In the genomic region with DNA sequence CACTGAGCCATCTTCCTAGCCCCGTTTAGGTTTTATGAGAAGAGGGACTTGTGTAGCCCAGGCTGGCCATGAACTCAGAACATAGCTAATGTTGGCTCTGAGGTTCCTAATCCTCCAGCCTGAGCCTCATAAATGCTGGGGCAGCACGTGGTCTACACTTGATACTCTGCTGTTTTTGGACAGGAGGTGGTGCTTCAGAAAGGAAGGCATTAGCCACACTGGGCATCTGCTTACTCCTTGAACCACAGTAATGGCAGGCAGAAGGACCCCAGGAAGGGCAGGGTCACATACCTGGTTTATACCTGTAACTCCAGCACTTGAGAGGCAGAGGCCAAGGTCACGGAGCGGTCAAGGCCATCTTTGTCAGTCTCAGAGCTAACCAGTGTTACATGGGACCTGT, we compare ENCODE assay signal across 17 mouse cellular contexts. TPM values are rescaled to one million over a fixed set of nuclear protein-coding genes. Genes with fewer than 3 reads are reported as not detected.
A peak's percentile ranks its signal among the peaks of the same experiment; 100 is the strongest.
DNase-seq lines count a peak whose midpoint lies in the region; ATAC-seq and TF ChIP-seq lines count a peak whose summit lies in the region.
"Had no signal": no experiment of that assay in that cellular context is flagged by ENCODE, and none has a peak within 500 bp of the region (broad histone marks: within the 10 kb centered on the region; RNA-seq: fewer than 3 reads in every experiment).

No protein-coding gene starts in this region.

- no peak for ATAC-seq in heart, embryonic 11.5 days (replicated peaks; ENCODE audit: insufficient number of reproducible peaks, low FRiP score, low TSS enrichment)
- ATAC-seq in kidney, embryonic 14.5 days (ENCODE audit: low FRiP score, low TSS enrichment), result peak; percentile 29; the same call in 1 of the 2 replicates
- ATAC-seq in limb, embryonic 12.5 days (ENCODE audit: insufficient number of reproducible peaks, insufficient read depth, low FRiP score, low TSS enrichment, low read depth), result peak; percentile 64
- no peak for ATAC-seq in megakaryocyte progenitor cell, adult 5-6 weeks (replicated peaks; ENCODE audit: poor library complexity)
- ATAC-seq in erythroid progenitor cell, adult 5-6 weeks (replicated peaks; ENCODE audit: low FRiP score, poor library complexity, severe bottlenecking), result no peak
- ATAC-seq: midbrain, embryonic 13.5 days had no signal

- peak overlapping the region; percentile 52 for H3K4me2 ChIP-seq in heart, embryonic 11.5 days
- H3K4me2 ChIP-seq in kidney, embryonic 14.5 days (replicated peaks; ENCODE audit: low read depth, low read length), result no peak overlapping the region
- H3K4me2 ChIP-seq in limb, embryonic 12.5 days, result 0 out of 2 replicates have a peak overlapping the region, but pooled peaks have one; percentile 24
- H3K4me2 ChIP-seq: midbrain, embryonic 13.5 days had no signal

- no peak for DNase-seq in heart, postnatal 25 days (ENCODE audit: low spot score)
- no peak for DNase-seq in kidney, postnatal 4 days
- DNase-seq: adrenal gland, adult 2 months; cerebellum, adult 9-10 months; heart, adult 2 months; heart, postnatal 36 days; lung, postnatal 10 days; thymus, adult 18-20 months had no signal

- TF ChIP-seq POLR2A in ES-Bruce4 (IDR thresholded peaks at IDR 0.05; ENCODE audit: insufficient read depth, low read length), result no peak

- H3K9me3 ChIP-seq in heart, embryonic 11.5 days (replicated peaks; ENCODE audit: control insufficient read depth, low read length), result no peaks in the 10 kb centered on the region; the same call in 1 of the 2 replicates
- H3K9me3 ChIP-seq in kidney, embryonic 14.5 days (ENCODE audit: control insufficient read depth, low read length), result no peaks in the 10 kb centered on the region
- H3K9me3 ChIP-seq in ES-Bruce4 (replicated peaks; ENCODE audit: control insufficient read depth, insufficient read depth, low read length, poor library complexity, severe bottlenecking), result no peaks in the 10 kb centered on the region
- peaks cover 2% of the 10 kb centered on the region; the same call in 1 of the 2 replicates for H3K9me3 ChIP-seq in limb, embryonic 12.5 days
- H3K9me3 ChIP-seq: midbrain, embryonic 13.5 days had no signal

- no peak for TF ChIP-seq EP300 in ES-Bruce4 (IDR thresholded peaks at IDR 0.05; ENCODE audit: insufficient read depth, low read depth, low read length)

- intact Hi-C loops in heart, postnatal 25 days (cut with DNase I), result no loop called here

- no peak for TF ChIP-seq CTCF in ES-Bruce4 (IDR thresholded peaks at IDR 0.05; ENCODE audit: low read depth, low read length)

- H3K9ac ChIP-seq in heart, embryonic 11.5 days (ENCODE audit: low read depth, low read length), result no peak overlapping the region
- H3K9ac ChIP-seq in kidney, embryonic 14.5 days (ENCODE audit: low read depth, low read length), result no peak overlapping the region
- H3K9ac ChIP-seq in ES-Bruce4 (ENCODE audit: low read depth, poor library complexity, severe bottlenecking), result peak overlapping the region; percentile 49
- no peak overlapping the region for H3K9ac ChIP-seq in limb, embryonic 12.5 days (replicated peaks)
- H3K9ac ChIP-seq: liver, embryonic 14.5 days; midbrain, embryonic 13.5 days had no signal

- H3K27ac ChIP-seq in heart, embryonic 11.5 days (ENCODE audit: low read depth, low read length), result no peak overlapping the region
- peak overlapping the region; percentile 84; the same call in 1 of the 2 replicates for H3K27ac ChIP-seq in kidney, embryonic 14.5 days (ENCODE audit: low read depth, low read length)
- H3K27ac ChIP-seq in ES-Bruce4 (ENCODE audit: insufficient read depth, low read length), result peak overlapping the region; percentile 11; the same call in 1 of the 2 replicates
- peak overlapping the region; percentile 98 for H3K27ac ChIP-seq in limb, embryonic 12.5 days
- H3K27ac ChIP-seq: liver, embryonic 14.5 days had no signal

- H3K36me3 ChIP-seq in heart, embryonic 11.5 days (ENCODE audit: control insufficient read depth, insufficient read depth, low read length), result no peaks in the 10 kb centered on the region
- H3K36me3 ChIP-seq in kidney, embryonic 14.5 days (ENCODE audit: control insufficient read depth, insufficient read depth, low read length), result no peaks in the 10 kb centered on the region
- H3K36me3 ChIP-seq in ES-Bruce4 (ENCODE audit: control insufficient read depth, insufficient read depth, low read length, poor library complexity, severe bottlenecking), result no peaks in the 10 kb centered on the region
- no peaks in the 10 kb centered on the region for H3K36me3 ChIP-seq in limb, embryonic 12.5 days
- H3K36me3 ChIP-seq: midbrain, embryonic 13.5 days had no signal

- no peaks in the 10 kb centered on the region; the same call in 1 of the 2 replicates for H3K4me1 ChIP-seq in heart, embryonic 11.5 days (ENCODE audit: control insufficient read depth, insufficient read depth, low read length)
- H3K4me1 ChIP-seq in kidney, embryonic 14.5 days (ENCODE audit: control insufficient read depth, insufficient read depth, low read length), result peaks cover 19% of the 10 kb centered on the region; the same call in 1 of the 2 replicates
- H3K4me1 ChIP-seq in ES-Bruce4 (ENCODE audit: control insufficient read depth, insufficient read depth, low read length), result no peaks in the 10 kb centered on the region
- peaks cover 32% of the 10 kb centered on the region for H3K4me1 ChIP-seq in limb, embryonic 12.5 days (replicated peaks)

- no peaks in the 10 kb centered on the region for H3K27me3 ChIP-seq in heart, embryonic 11.5 days (ENCODE audit: control insufficient read depth, insufficient read depth, low read length)
- no peaks in the 10 kb centered on the region for H3K27me3 ChIP-seq in kidney, embryonic 14.5 days (ENCODE audit: control insufficient read depth, insufficient read depth, low read length)
- no peaks in the 10 kb centered on the region for H3K27me3 ChIP-seq in ES-Bruce4 (ENCODE audit: control insufficient read depth, insufficient read depth, low read length, poor library complexity, severe bottlenecking)
- no peaks in the 10 kb centered on the region for H3K27me3 ChIP-seq in limb, embryonic 12.5 days
- H3K27me3 ChIP-seq: midbrain, embryonic 13.5 days had no signal

- no peak overlapping the region; the same call in 1 of the 2 replicates for H3K4me3 ChIP-seq in heart, embryonic 11.5 days (ENCODE audit: low read depth, low read length)
- no peak overlapping the region for H3K4me3 ChIP-seq in kidney, embryonic 14.5 days (ENCODE audit: low read length)
- H3K4me3 ChIP-seq in ES-Bruce4 (ENCODE audit: low read depth, low read length), result peak overlapping the region; percentile 1
- no peak overlapping the region for H3K4me3 ChIP-seq in limb, embryonic 12.5 days (replicated peaks)
- H3K4me3 ChIP-seq: heart, adult 2 months; midbrain, embryonic 13.5 days had no signal

- 79% methylated on average over 4 of the region's 4 CpGs for WGBS in heart, embryonic 11.5 days (ENCODE audit: insufficient replicate concordance)
- 67% methylated on average over 4 of the region's 4 CpGs for WGBS in kidney, embryonic 14.5 days
- WGBS in limb, embryonic 12.5 days, result 66% methylated on average over 4 of the region's 4 CpGs

RNA-seq across cellular contexts. Expression of gene Tuba1c, which starts 11.1 kb away (rescaled TPM):
- polyA plus RNA-seq in heart, embryonic 11.5 days (2014; fragmentation: Nextera tagmentation; extraction: Ambion mirVana), result 167 and 169 TPM in 2 replicates
- 10 to 100 TPM; 33.5 to 33.7 TPM for total RNA-seq in heart, postnatal 25 days (2021)
- 187 and 196 TPM in 2 replicates for polyA plus RNA-seq in kidney, embryonic 14.5 days (2014; fragmentation: Nextera tagmentation; extraction: Ambion mirVana)
- 407 and 426 TPM in 2 replicates for polyA plus RNA-seq in ES-Bruce4 (2011; ENCODE audit: insufficient read depth, insufficient read length, low read depth, missing spikeins)
- polyA plus RNA-seq in limb, embryonic 12.5 days (2016; fragmentation: Nextera tagmentation; extraction: Ambion mirVana), result 128 and 135 TPM in 2 replicates
- total RNA-seq in megakaryocyte progenitor cell, adult 5-6 weeks (2015), result 187 and 190 TPM in 2 replicates
- total RNA-seq in megakaryocyte progenitor cell, adult 5-6 weeks (2017), result 79.3 and 105 TPM in 2 replicates
- total RNA-seq in erythroid progenitor cell, adult 5-6 weeks (2015; ENCODE audit: low replicate concordance), result 637 and 660 TPM in 2 replicates
- 271 and 335 TPM in 2 replicates for total RNA-seq in erythroid progenitor cell, adult 5-6 weeks (2017; ENCODE audit: low replicate concordance)

RNA-seq across cellular contexts. Expression of gene Prph, which starts 36.3 kb away (rescaled TPM):
- polyA plus RNA-seq in heart, embryonic 11.5 days (2014; fragmentation: Nextera tagmentation; extraction: Ambion mirVana), result 0.09 and 0.59 TPM in 2 replicates
- under 1 TPM; 0.14 to 0.42 TPM for total RNA-seq in heart, postnatal 25 days (2021)
- 0.13 and 0.31 TPM in 2 replicates for polyA plus RNA-seq in kidney, embryonic 14.5 days (2014; fragmentation: Nextera tagmentation; extraction: Ambion mirVana)
- 8.0 and 11.5 TPM in 2 replicates for polyA plus RNA-seq in ES-Bruce4 (2011; ENCODE audit: insufficient read depth, insufficient read length, low read depth, missing spikeins)
- 0.19 and 5.1 TPM in 2 replicates for polyA plus RNA-seq in limb, embryonic 12.5 days (2016; fragmentation: Nextera tagmentation; extraction: Ambion mirVana)
- 0.07 TPM in 1 of 2 replicates, not detected in the other for total RNA-seq in megakaryocyte progenitor cell, adult 5-6 weeks (2015)
- total RNA-seq in megakaryocyte progenitor cell, adult 5-6 weeks (2017), result not detected in 2 replicates
- not detected in 2 replicates for total RNA-seq in erythroid progenitor cell, adult 5-6 weeks (2015; ENCODE audit: low replicate concordance)
- not detected in 2 replicates for total RNA-seq in erythroid progenitor cell, adult 5-6 weeks (2017; ENCODE audit: low replicate concordance)
- total RNA-seq: neutrophil, adult 5-6 weeks had no signal

RNA-seq across cellular contexts. Expression of gene Troap, which starts 55.7 kb away (rescaled TPM):
- polyA plus RNA-seq in heart, embryonic 11.5 days (2014; fragmentation: Nextera tagmentation; extraction: Ambion mirVana), result 21.1 and 22.0 TPM in 2 replicates
- under 1 TPM; 0.13 to 0.67 TPM for total RNA-seq in heart, postnatal 25 days (2021)
- 27.3 and 31.7 TPM in 2 replicates for polyA plus RNA-seq in kidney, embryonic 14.5 days (2014; fragmentation: Nextera tagmentation; extraction: Ambion mirVana)
- 43.3 and 46.5 TPM in 2 replicates for polyA plus RNA-seq in ES-Bruce4 (2011; ENCODE audit: insufficient read depth, insufficient read length, low read depth, missing spikeins)
- 39.5 and 47.1 TPM in 2 replicates for polyA plus RNA-seq in limb, embryonic 12.5 days (2016; fragmentation: Nextera tagmentation; extraction: Ambion mirVana)
- 28.0 and 30.5 TPM in 2 replicates for total RNA-seq in megakaryocyte progenitor cell, adult 5-6 weeks (2015)
- total RNA-seq in megakaryocyte progenitor cell, adult 5-6 weeks (2017), result 19.8 and 25.7 TPM in 2 replicates
- total RNA-seq in erythroid progenitor cell, adult 5-6 weeks (2015; ENCODE audit: low replicate concordance), result 152 and 157 TPM in 2 replicates
- total RNA-seq in erythroid progenitor cell, adult 5-6 weeks (2017; ENCODE audit: low replicate concordance), result 126 and 180 TPM in 2 replicates

Comparison
In these comparisons a context has a peak if more than half of its experiments do, and no peak if none do; other contexts are left out.
1. ATAC-seq: peak in kidney, embryonic 14.5 days (single experiment) and limb, embryonic 12.5 days (single experiment); none in heart, embryonic 11.5 days (single experiment), megakaryocyte progenitor cell, adult 5-6 weeks (single experiment) and erythroid progenitor cell, adult 5-6 weeks (single experiment).